Mouse (Mus musculus) neural tube, embryonic 13.5 days (tissue): Measurements from ENCODE around the gene Rnf181. TPM values are rescaled to one million over a fixed set of nuclear protein-coding genes. Genes with fewer than 3 reads are reported as not detected.

Source experiments
- ATAC-seq: fragments of 200-750 bp; cut with Nextera tagmentation; 2 replicates; pipeline ENCODE4 v1.8.0; 2017; ENCODE audit warnings: low read depth, mild to moderate bottlenecking, moderate TSS enrichment, moderate library complexity
- H3K27ac ChIP-seq: fragments of 300-500 bp; sonication (generic); replicated peaks from 2 replicates; pipeline ENCODE4 v1.5.1; 2015; ENCODE audit warnings: moderate library complexity, mild to moderate bottlenecking, inconsistent platforms
- H3K27me3 ChIP-seq: fragments of 300-500 bp; sonication (generic); 2 replicates; pipeline ENCODE4 v1.6.1; 2015; ENCODE audit warnings: mild to moderate bottlenecking, inconsistent platforms
- H3K36me3 ChIP-seq: fragments of 300-500 bp; sonication (generic); 2 replicates; pipeline ENCODE4 v1.6.1; 2015; ENCODE audit warnings: mild to moderate bottlenecking, inconsistent platforms
- H3K4me1 ChIP-seq: fragments of 300-500 bp; sonication (generic); replicated peaks from 2 replicates; pipeline ENCODE4 v1.6.1; 2015; ENCODE audit warnings: inconsistent platforms
- H3K4me2 ChIP-seq: fragments of 300-500 bp; sonication (generic); 2 replicates; pipeline ENCODE4 v1.6.1; 2015; ENCODE audit warnings: inconsistent platforms, mild to moderate bottlenecking, moderate library complexity
- H3K4me3 ChIP-seq: fragments of 300-500 bp; sonication (generic); 2 replicates; pipeline ENCODE4 v1.5.1; 2015; ENCODE audit warnings: mild to moderate bottlenecking, inconsistent platforms
- H3K9ac ChIP-seq: fragments of 300-500 bp; sonication (generic); 2 replicates; pipeline ENCODE4 v1.6.1; 2015; ENCODE audit warnings: moderate library complexity, mild to moderate bottlenecking, inconsistent platforms
- H3K9me3 ChIP-seq: fragments of 300-500 bp; sonication (generic); 2 replicates; pipeline ENCODE4 v1.6.1; 2016; ENCODE audit warnings: inconsistent platforms
- WGBS: fragments of 180-500 bp; shearing (Covaris S2); methylation state at CpG from one replicate; pipeline ENCODE4 v1.1.7; 2015; 5-methylcytosine and 5-hydroxymethylcytosine counted together
- polyA plus RNA-seq: library from polyadenylated mRNA; unstranded; fragments of >200 nt; fragmentation: Nextera tagmentation; extraction: Ambion mirVana; gene quantifications from 2 replicates; pipeline ENCODE4 v1.2.1, GENCODE M21; 2015

Rnf181 gene
- polyA plus RNA-seq, 1 experiment from 2014 or later = 148 TPM

DNA sequence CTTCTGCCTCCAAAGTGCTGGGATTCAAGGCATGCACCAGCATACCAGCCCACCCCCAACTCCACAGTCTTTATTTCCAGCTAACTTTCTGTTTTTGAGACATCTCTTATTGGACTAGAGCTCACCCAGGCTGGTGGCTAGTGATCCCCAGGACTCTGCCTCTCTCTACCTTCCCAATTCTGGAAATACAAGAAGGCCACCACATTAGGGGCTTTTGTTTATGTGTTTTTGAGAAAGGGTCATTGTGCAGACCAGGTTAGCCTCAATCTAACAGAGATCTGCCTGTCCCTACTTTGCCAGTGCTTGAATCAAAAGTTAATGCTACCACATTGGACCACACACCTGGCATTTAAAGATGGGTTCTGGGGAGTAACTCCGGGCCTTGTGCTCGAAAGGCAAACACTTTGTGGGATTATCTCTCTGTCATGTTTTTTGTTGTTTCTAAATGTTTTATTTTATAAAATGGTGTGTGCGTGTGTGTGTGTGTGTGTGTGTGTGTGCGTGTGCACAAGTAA lies 761 bp upstream of the Rnf181 start:
- H3K27me3 ChIP-seq = no peaks in the 10 kb centered on the region
- H3K4me3 ChIP-seq = no peak overlapping the region
- H3K9me3 ChIP-seq = no peaks in the 10 kb centered on the region
- no peak for ATAC-seq
- no peaks in the 10 kb centered on the region for H3K36me3 ChIP-seq
- WGBS = 74% methylated on average over 4 of the region's 4 CpGs
- H3K9ac ChIP-seq = no peak overlapping the region
- H3K4me2 ChIP-seq = no peak overlapping the region
- no peak overlapping the region for H3K27ac ChIP-seq
- H3K4me1 ChIP-seq = peaks cover 15% of the 10 kb centered on the region

DNA sequence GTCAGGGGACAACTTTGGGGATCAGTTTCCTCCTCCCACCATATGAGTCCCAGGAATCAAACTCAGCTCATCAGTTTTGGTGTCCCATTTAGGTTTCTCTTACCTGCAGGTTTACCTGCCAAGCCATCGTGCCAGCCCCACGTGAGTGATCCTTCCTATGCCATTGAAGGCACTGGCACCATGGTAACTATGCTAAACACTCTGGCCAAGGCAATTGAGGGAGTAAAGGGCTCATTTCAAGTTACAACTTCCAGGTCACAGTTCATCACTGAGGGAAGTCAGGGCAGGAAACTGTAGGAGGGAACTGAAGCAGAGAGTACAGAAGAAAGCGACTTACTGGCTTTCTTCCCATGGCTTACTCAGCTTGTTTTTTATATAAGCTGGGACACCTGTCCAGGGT lies 452 bp downstream of the Rnf181 start:
- peaks cover 19% of the 10 kb centered on the region for H3K4me1 ChIP-seq
- H3K27me3 ChIP-seq = no peaks in the 10 kb centered on the region
- no peak overlapping the region for H3K27ac ChIP-seq
- H3K9me3 ChIP-seq = no peaks in the 10 kb centered on the region
- no peak overlapping the region for H3K4me3 ChIP-seq
- ATAC-seq = no peak
- no peaks in the 10 kb centered on the region for H3K36me3 ChIP-seq
- no peak overlapping the region for H3K4me2 ChIP-seq
- WGBS = 72% methylated on average over 3 of the region's 3 CpGs
- H3K9ac ChIP-seq = no peak overlapping the region

DNA sequence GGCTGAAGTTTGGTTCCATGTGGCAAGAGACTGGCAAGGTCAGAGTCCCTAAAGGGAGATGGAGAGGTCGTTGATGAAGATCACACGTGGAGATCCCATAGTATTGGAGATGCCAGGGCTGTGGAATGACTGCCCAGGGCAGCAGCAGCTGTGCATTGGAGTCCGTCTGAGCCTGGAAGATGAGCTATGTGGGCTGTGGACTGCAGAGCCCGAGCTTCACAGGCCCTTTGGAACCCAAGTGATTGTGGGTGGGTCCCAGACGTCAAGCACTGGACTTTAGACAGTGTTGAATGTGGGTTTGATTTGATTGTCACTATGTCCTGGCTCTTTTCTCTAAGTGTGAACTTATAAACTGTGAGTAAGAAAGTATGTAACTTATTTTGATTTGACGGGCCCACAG lies 1.8 kb downstream of the Rnf181 start:
- Histone ChIP-seq H3K4me3 (no peak overlapping the region), H3K9me3 (no peaks in the 10 kb centered on the region), H3K9ac (no peak overlapping the region), H3K36me3 (peaks cover 8% of the 10 kb centered on the region), H3K4me2 (no peak overlapping the region), H3K27ac (no peak overlapping the region), H3K27me3 (no peaks in the 10 kb centered on the region), H3K4me1 (peaks cover 24% of the 10 kb centered on the region)
- no peak for ATAC-seq
- 64% methylated on average over 6 of the region's 6 CpGs for WGBS

DNA sequence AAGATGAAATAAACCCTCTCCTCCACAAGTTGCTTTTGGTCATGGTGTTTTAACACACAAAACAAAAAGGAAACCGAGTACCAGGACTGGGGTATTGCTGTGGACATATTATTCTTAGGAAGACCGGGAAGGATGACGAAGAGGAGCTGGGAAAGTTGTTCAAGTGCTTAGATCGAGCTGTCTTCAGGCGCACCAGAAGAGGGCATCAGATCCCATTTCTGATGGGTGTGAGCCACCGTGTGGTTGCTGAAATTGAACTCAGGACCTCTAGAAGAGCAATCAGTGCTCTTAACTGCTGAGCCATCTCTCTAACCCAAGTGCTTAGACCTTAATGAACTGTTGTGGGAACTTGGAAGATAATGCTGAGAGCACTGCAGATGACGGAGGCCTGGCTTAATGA lies 2.7 kb downstream of the Rnf181 start:
- no peaks in the 10 kb centered on the region for H3K27me3 ChIP-seq
- H3K27ac ChIP-seq = no peak overlapping the region
- H3K9me3 ChIP-seq = no peaks in the 10 kb centered on the region
- no peak overlapping the region for H3K4me3 ChIP-seq
- ATAC-seq = no peak
- no peak overlapping the region for H3K4me2 ChIP-seq
- peaks cover 24% of the 10 kb centered on the region for H3K4me1 ChIP-seq
- peaks cover 18% of the 10 kb centered on the region for H3K36me3 ChIP-seq
- 54% methylated on average over 7 of the region's 7 CpGs for WGBS
- H3K9ac ChIP-seq = no peak overlapping the region

DNA sequence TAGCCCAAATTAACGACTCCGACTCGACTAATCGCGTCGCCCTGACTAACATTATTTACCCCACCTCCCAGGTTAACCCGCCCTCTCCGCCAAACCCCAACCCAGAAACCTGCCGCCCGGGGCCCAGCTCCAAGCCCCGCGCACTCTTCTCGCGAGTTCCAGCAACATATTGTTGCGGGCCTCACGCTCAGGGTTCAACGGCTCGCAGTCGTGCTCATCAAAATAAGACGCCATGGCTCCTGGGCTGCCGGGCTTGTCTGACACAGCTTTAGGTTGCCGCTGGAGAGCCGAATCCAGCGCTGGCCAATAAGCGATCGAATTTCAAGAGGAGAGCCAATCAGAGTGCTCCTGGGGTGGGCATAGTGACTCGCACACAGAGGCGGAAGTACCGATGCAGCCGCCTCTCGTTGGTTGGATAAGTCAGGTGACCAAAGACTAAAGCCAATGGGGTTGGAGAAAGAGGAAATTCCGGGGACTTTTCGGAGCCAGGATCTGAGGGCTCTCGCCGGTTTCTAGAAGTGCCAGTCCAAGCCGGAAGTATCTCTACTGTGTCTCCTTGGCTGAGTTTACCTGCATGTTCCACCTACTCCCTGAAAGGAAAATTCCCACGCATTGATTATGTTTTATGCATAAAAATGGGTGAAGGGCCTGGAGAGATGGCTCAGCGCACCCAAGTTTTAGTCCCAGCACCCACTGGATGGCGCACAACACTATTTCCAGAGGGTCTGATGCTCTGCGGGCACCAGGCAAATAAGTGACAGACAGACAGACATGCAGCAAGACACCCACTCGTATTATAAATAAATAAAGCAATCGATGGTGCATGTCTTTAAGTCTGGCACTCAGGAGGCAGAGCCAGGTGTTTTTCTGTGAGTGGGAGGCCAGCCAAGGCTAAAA lies 4.4 kb downstream of the Rnf181 start:
- H3K9ac ChIP-seq = peak overlapping the region; percentile 76
- H3K27me3 ChIP-seq = no peaks in the 10 kb centered on the region
- H3K9me3 ChIP-seq = no peaks in the 10 kb centered on the region
- peak; percentile 98 for ATAC-seq
- H3K27ac ChIP-seq = peak overlapping the region; percentile 83
- peak overlapping the region; percentile 86 for H3K4me2 ChIP-seq
- peak overlapping the region; percentile 66 for H3K4me3 ChIP-seq
- under 1% methylated on average over 42 of the region's 42 CpGs for WGBS
- peaks cover 34% of the 10 kb centered on the region for H3K36me3 ChIP-seq
- H3K4me1 ChIP-seq = peaks cover 25% of the 10 kb centered on the region

DNA sequence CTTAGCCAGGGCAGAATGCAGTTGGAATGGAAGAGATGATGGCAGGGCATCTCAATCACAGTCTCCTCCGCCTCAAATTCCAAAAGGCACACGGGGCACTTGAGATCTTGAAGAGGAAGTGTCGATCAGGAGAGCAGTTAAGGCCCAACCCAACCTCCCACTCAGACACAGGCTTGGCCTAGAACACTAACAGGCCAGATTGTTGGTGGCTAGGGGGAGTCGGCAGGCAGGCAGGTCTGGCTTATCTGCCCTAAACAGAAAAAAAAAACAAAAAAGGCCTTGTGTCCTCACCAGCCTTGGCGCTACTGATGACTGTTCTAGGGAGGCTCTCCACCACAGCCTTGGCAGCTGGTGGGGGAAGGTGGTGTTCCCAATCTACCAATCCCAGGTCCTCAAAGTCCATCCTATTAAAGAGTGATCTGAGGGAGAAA lies 5.6 kb downstream of the Rnf181 start:
- no peak for ATAC-seq
- Histone ChIP-seq H3K36me3 (peaks cover 34% of the 10 kb centered on the region), H3K4me1 (peaks cover 35% of the 10 kb centered on the region), H3K4me3 (peak overlapping the region; percentile 66), H3K27me3 (no peaks in the 10 kb centered on the region), H3K27ac (no peak overlapping the region), H3K9ac (peak overlapping the region; percentile 76), H3K9me3 (no peaks in the 10 kb centered on the region), H3K4me2 (peak overlapping the region; percentile 86)
- WGBS = 72% methylated on average over 5 of the region's 5 CpGs

DNA sequence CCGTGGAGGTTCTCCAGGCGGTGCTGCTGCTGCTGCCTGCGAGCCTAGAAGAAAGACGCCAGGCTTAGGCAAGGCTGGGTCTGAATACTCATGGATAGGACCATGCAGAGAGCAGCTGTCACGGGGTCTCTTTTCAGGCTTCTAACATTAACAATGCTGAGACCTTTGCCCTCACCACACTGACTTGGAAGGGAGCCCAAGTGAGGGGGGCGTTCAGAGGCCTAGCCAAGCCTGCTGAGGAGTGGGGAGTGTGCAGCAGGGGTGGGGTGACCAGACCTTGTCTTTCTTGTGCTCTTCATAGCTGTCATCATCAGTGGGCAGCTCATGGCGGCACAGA lies 6.2 kb downstream of the Rnf181 start:
- no peak overlapping the region for H3K27ac ChIP-seq
- H3K9me3 ChIP-seq = no peaks in the 10 kb centered on the region
- no peak overlapping the region for H3K9ac ChIP-seq
- ATAC-seq = no peak
- H3K27me3 ChIP-seq = no peaks in the 10 kb centered on the region
- H3K4me2 ChIP-seq = peak overlapping the region; percentile 86; the same call in 1 of the 2 replicates
- H3K36me3 ChIP-seq = peaks cover 34% of the 10 kb centered on the region
- peaks cover 41% of the 10 kb centered on the region for H3K4me1 ChIP-seq
- H3K4me3 ChIP-seq = peak overlapping the region; percentile 66; the same call in 1 of the 2 replicates
- 72% methylated on average over 7 of the region's 7 CpGs for WGBS

DNA sequence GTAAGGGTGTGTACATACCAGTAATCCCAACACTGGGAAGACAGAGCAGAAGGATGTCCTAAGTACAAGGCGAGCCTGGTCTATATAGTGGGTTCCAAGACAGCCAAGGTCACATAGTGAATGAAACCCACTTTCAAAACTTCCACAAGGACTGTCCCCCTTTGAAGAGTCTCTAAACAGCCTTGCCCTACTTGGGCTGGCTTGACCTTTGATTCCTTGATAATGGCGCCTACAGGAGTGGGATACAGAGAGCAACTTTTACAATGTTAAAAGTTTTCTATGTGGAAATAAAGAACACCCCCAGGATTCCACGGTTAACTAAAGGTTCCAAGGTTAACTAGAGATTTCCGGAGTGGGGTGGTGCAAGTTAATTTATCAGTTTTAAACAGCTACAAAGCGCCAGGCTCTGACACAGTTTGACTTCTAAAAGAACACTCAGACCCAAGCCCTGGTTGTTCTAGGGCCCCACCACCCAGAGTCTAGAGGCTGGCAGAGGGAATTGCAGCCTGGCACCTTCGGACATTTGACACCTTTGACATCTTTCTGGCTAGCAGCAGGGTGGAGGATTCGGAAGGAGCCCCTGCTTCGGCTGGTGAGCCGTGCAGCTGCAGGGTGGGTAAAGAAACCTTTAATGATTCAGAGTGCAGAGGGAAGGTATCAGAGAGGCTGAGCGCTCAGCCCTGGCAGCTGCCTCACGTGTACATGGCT lies 6.7 kb downstream of the Rnf181 start:
- Histone ChIP-seq H3K9me3 (no peaks in the 10 kb centered on the region), H3K36me3 (peaks cover 34% of the 10 kb centered on the region), H3K4me1 (peaks cover 43% of the 10 kb centered on the region), H3K4me2 (0 out of 2 replicates have a peak overlapping the region, but pooled peaks have one; percentile 86), H3K27me3 (no peaks in the 10 kb centered on the region), H3K4me3 (no peak overlapping the region; the same call in 1 of the 2 replicates), H3K9ac (no peak overlapping the region), H3K27ac (no peak overlapping the region)
- ATAC-seq = no peak
- 85% methylated on average over 11 of the region's 11 CpGs for WGBS

DNA sequence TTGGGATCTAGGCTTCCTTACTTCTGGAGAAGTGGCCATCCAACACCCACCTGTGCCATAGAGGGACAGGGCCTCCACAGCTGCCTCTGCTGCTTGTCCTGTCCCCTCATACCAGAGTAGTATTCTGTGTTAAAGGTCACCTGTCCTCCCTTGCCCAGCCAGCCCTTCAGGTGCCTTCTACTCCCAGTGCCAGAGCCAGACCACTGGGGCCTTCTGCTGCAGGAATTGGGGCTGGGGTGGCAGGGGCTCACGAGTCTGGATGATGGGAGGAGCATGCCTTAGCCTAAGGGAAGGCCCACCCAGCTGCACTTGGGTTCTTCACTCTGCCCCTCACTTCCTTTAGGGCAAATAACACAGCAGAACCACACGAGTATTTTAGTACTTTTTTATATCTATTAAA lies 7.4 kb downstream of the Rnf181 start:
- H3K4me3 ChIP-seq = no peak overlapping the region
- no peak overlapping the region for H3K27ac ChIP-seq
- H3K36me3 ChIP-seq = peaks cover 34% of the 10 kb centered on the region
- H3K27me3 ChIP-seq = no peaks in the 10 kb centered on the region
- no peaks in the 10 kb centered on the region for H3K9me3 ChIP-seq
- no peak overlapping the region for H3K4me2 ChIP-seq
- H3K9ac ChIP-seq = no peak overlapping the region
- WGBS = 74% methylated on average over 2 of the region's 2 CpGs
- H3K4me1 ChIP-seq = peaks cover 50% of the 10 kb centered on the region
- no peak for ATAC-seq

DNA sequence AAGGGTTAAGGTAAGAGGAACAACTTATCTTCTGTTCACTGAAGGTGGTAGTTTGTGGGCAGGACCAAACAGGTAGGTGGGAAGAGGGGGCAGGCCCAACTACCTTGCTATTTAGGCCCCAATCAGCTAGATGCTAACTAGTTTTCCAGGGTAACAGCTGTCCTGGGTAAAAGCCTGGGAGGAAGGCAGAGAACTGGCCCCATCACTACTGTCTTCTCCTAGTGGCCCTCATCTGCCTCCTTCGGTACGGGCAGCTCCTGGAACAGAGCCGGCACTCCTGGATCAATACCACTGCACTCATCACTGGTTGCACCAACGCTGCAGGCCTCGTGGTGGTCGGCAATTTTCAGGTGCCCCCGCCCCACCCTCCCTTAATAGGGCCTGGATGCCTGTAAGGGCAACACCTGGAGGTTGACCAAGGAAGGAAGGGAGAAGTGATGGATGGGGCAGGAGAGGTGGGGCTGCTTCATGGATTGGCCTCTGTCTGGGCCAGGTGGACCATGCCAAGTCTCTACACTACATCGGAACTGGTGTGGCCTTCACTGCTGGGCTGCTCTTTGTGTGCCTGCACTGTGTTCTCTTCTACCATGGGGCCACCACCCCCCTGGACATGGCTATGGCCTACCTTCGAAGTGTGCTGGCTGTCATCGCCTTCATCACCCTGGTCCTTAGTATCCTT lies 8.5 kb downstream of the Rnf181 start:
- Histone ChIP-seq H3K4me2 (no peak overlapping the region), H3K4me3 (no peak overlapping the region), H3K27ac (no peak overlapping the region), H3K27me3 (no peaks in the 10 kb centered on the region), H3K4me1 (peaks cover 51% of the 10 kb centered on the region), H3K9ac (no peak overlapping the region), H3K36me3 (peaks cover 34% of the 10 kb centered on the region), H3K9me3 (no peaks in the 10 kb centered on the region)
- ATAC-seq = no peak
- 90% methylated on average over 10 of the region's 10 CpGs for WGBS

DNA sequence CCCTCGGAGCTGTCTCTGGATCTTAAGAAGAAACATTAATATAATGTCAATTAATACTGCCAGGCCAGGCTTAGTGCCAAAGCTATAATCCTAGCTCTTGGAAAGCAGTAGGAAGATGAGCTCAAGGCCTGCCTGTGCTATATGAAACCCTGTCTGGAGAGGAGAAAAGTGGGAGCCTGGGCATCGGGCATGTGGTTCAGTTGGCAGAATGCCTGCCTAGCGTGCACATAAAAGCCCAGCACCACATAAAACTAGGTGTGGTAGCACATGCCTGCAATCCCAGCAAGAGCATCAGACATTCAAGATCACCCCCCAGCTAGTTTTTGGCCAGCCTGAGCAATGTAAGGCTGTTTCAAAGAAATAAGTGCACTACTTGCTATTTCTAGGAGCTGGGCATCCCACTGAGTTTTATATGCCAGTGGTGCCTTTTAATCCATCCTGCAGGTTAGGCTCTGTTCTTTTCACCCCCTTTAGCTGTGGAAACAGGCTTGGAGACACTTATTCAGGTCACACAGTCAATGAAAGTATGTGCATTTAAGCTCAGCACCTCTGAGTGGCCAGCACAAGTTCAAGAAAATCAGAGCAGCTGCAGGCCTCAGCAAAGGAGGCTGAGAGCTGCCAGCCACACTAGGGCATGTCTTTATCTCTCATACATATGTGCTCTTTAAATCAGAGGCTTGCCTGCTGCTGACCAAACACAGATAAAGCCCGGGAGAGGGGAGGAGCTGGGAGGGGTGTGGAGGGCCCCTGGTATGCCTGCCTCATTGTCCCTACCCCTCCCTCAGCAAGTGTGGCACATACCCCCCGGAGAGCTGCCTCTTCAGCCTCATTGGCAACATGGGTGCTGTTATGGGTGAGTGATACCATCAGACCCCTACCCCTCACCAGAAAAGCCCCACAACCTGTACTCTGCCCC lies 9.3 kb downstream of the Rnf181 start:
- no peak overlapping the region for H3K4me3 ChIP-seq
- no peaks in the 10 kb centered on the region for H3K9me3 ChIP-seq
- no peak for ATAC-seq
- WGBS = 81% methylated on average over 5 of the region's 5 CpGs
- no peak overlapping the region for H3K27ac ChIP-seq
- peaks cover 45% of the 10 kb centered on the region for H3K4me1 ChIP-seq
- peaks cover 34% of the 10 kb centered on the region for H3K36me3 ChIP-seq
- H3K4me2 ChIP-seq = no peak overlapping the region
- H3K27me3 ChIP-seq = no peaks in the 10 kb centered on the region
- no peak overlapping the region; the same call in 1 of the 2 replicates for H3K9ac ChIP-seq
